Mouse (Mus musculus) activated CD4-positive, CD25-positive, alpha-beta regulatory T cell, adult 9 weeks (primary cell): ENCODE data around the gene Plp2. TPM values are rescaled to one million over a fixed set of nuclear protein-coding genes. Genes with fewer than 3 reads are reported as not detected.

ENCODE experiments used
- polyA plus RNA-seq: library from polyadenylated mRNA; unstranded; fragments of 100-300 nt; shearing (Covaris generic); gene quantifications from one replicate; pipeline ENCODE4 v1.2.1, GENCODE M21; 2017

Gene Plp2
- 130 TPM for polyA plus RNA-seq

DNA sequence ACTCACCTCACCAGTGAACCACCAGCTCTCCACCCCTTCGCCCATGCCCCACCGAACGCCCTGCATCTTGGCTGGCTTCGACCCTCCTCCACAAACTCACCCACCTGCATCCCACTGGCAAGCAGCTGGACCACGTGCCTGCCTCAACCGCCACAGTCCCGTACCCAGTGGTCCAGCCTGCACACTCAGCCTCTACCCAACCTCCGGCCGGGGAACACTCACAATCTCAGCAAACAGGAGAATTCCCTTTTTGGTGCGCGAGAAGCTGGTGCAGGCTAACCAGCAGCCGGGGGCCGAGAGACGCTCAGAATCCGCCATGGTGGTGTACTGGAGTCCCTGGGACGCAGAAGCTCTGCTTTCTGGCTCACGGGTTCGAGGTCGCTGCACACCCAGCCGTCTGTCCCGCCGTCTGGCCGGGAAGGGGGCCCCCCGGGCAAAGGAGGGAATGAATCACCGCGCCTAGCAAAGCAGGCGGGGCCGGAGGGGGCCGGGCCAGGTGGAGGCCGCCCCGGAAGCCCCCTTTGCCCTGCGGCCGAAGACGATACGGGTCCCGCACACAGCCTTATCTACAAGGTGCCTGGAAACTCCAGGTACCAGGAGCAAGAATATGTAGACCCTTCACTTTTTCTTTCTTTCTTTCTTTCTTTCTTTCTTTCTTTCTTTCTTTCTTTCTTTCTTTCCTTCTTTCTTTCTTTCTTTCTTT is at the start of gene Plp2:
Gene Plp2, minus strand, starts transcription at position 470 of the 703 bp plus-strand sequence.

DNA sequence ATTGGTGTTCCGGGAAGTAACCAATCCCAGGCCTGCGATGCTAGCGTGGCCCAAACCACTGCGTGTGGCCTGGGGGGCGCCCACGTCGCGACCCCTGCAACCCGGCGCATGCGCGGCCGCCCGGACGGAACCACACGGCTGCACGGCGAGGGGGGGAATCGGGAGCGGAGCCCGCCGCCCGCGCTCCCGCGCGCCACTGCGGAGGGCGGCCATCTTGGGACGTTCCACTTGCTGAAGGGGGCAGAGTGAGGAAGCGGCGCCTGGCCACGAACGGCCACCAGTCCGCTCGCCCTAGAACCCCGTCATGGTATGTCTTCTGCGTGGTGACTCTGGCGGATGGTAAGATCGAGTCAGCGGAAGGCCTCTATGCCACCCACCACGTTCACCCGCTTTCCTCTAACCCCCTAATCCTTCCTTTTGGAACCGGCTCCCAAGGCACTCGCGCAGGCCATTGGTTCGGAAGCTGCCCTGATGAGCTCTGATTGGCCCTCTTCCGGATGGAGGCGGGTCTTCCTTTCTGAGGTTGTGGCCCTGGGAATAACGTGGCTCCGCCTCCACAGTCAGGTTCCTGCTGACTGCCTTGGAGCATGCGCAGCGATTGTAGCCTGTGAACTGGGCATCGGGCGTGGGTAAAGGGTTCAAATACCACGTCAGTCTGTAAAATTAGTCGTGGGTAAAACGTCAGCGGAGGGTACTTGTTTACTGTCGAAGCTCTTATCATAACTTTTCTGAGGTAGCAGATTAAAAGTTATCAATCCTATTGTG is 43.1 kb upstream of the Plp2 start, which contains the start of gene Wdr45:
Gene Wdr45, plus strand, starts transcription at position 199 of the 765 bp plus-strand sequence.

DNA sequence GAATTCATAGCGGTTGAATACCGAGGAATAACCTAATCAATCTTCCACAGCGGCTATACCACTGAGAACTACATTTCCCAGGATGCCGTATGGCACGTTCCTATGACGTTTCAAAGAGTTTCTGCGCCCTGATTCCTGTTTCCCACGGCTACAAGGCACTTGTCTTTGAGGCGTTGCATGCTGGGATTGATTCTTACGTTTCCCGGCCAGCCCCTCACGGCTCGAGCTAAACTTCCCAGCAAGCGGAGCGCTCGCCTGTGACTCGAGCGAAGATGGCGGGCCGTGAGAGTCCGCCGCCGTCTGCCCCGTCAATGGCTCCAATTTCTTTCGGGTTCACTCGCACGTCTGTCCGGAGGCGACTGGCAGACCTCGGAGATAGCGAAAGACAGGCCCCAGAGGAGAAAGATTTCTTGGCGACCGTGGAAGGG is 25.8 kb upstream of the Plp2 start, which contains the start of gene Gpkow:
Gene Gpkow, plus strand, starts transcription at position 178 of the 428 bp plus-strand sequence.

DNA sequence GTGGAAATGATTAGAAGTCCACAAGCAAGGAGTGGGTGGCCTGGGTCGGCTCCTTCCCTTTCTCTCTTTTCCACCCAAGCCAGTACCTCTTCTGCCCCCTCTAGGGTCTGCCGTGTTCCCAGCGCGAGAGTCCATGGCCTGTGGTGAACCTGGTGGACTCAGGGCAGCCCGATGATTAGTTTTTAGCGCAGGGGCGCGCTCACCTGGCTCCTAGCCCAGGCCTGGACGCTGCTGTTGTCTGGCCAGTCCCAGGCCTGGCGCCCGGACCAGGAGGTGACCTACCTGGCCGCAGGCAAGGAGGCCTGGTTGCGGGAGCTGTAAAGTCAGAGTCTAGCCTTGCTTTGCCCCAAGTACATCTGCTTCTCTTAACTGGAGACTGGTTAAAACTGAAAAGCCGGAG is 9.7 kb upstream of the Plp2 start, which contains the start of gene Magix:
Gene Magix, minus strand, starts transcription at position 388 of the 400 bp plus-strand sequence.

DNA sequence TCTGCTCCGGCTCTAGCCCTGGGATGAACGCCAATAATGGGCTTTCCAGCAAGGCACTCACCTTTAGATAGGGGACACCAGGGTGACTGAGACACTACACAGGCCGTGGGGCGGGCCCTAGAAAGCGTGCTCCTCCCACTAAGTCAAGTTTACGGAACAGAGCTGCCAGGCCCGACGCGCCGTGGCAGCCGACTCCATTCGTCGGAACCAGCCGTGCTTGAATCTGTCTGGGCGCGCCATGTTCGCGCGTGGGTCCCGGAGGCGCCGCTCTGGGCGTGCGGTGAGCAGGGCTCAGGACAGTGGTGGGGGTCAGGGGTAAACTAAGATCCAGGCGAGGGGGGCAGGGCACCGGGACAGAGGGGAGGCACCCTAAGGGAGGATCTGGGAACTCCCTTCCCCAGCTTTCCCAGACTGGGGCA is 14.0 kb downstream of the Plp2 start, which contains the start of gene Prickle3:
Gene Prickle3, plus strand, starts transcription at position 40 of the 419 bp plus-strand sequence.

DNA sequence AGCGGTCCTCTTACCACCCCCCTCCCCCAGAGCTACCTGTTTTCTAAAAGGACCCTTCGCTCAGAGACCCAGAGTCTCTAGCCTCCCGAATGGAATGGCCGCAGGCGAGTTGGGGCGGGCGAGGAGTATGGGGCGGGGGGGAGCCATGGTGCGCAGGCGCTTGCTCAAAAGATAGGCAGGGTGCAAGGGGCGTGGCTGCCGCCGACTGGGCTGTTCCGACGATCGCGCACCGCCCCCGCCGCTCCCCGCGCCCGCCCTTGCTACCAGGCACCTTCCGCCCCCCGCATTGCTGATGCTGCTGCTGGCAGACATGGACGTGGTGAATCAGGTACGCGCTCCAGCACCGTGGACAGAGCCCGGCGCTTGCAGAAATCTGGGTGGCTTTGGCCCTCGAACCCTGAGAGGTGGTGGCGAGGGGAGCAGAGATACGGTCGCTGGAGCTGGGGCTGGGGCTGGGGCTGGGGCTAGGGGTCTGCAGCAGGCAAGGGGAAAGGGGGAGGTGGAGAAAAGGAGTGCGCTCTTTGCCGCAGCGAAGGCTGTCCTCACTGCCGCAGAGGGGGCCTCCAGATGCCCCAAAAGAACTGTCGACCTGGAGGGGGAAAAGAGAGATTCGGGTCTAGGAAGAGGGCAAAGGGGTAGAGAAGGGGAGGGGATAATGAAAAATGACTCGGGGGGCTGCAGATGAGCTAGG is 32.6 kb downstream of the Plp2 start, which contains the start of gene Syp:
Gene Syp, plus strand, starts transcription at position 71 of the 691 bp plus-strand sequence.

Other genes starting within 250 kb of the Plp2 start
- gene Foxp3, start 97.7 kb downstream of the Plp2 start, polyA plus RNA-seq = 118 TPM
- gene Ppp1r3f, start 97.1 kb downstream of the Plp2 start, polyA plus RNA-seq = 7.1 TPM
- gene Ccdc22, start 65.9 kb downstream of the Plp2 start, polyA plus RNA-seq = 23.9 TPM
- not detected for gene Cacna1f, start 64.3 kb downstream of the Plp2 start, polyA plus RNA-seq
- gene Syp, start 32.9 kb downstream of the Plp2 start, polyA plus RNA-seq = 19.6 TPM
- gene Prickle3, start 14.1 kb downstream of the Plp2 start, polyA plus RNA-seq = 35.1 TPM
- gene Magix, start 9.9 kb upstream of the Plp2 start, polyA plus RNA-seq = not detected
- gene Gpkow, start 25.7 kb upstream of the Plp2 start, polyA plus RNA-seq = 69.0 TPM
- gene Wdr45, start 42.9 kb upstream of the Plp2 start, polyA plus RNA-seq = 85.0 TPM
- gene Gm45208, start 50.9 kb upstream of the Plp2 start, polyA plus RNA-seq = not detected
- 35.0 TPM for gene Praf2, start 57.0 kb upstream of the Plp2 start, polyA plus RNA-seq
- gene Ccdc120, start 79.5 kb upstream of the Plp2 start, polyA plus RNA-seq = 0.70 TPM
- 47.9 TPM for gene Tfe3, start 91.2 kb upstream of the Plp2 start, polyA plus RNA-seq
- 112 TPM for gene Gripap1, start 118.4 kb upstream of the Plp2 start, polyA plus RNA-seq
- gene Kcnd1, start 150.9 kb upstream of the Plp2 start, polyA plus RNA-seq = 1.1 TPM
- 16.6 TPM for gene Otud5, start 170.0 kb upstream of the Plp2 start, polyA plus RNA-seq
- 75.3 TPM for gene Pim2, start 206.9 kb upstream of the Plp2 start, polyA plus RNA-seq
- 41.7 TPM for gene Slc35a2, start 212.6 kb upstream of the Plp2 start, polyA plus RNA-seq
- gene Pqbp1, start 227.9 kb upstream of the Plp2 start, polyA plus RNA-seq = 155 TPM
- 154 TPM for gene Timm17b, start 228.0 kb upstream of the Plp2 start, polyA plus RNA-seq
- gene Gm10491, start 236.4 kb upstream of the Plp2 start, polyA plus RNA-seq = not detected
- gene Gm10490, start 238.2 kb upstream of the Plp2 start, polyA plus RNA-seq = not detected
- gene Pcsk1n, start 248.4 kb upstream of the Plp2 start, polyA plus RNA-seq = not detected